Mouse (Mus musculus) C2C12 (cell line): ENCODE results near the gene Bloc1s1. TPM values are rescaled to one million over a fixed set of nuclear protein-coding genes. Genes with fewer than 3 reads are reported as not detected.
A peak's percentile ranks its signal among the peaks of the same experiment; 100 is the strongest.

Source experiments
- H3K27me3 ChIP-seq: one replicate; pipeline ENCODE4 v1.6.1; 2011; ENCODE audit not compliant: control insufficient read depth, insufficient read depth, insufficient read length
- H3K36me3 ChIP-seq: one replicate; pipeline ENCODE4 v1.6.1; 2011; ENCODE audit not compliant: control insufficient read depth, insufficient read depth
- H3K4me3 ChIP-seq: one replicate; pipeline ENCODE4 v1.5.1; 2011; ENCODE audit warnings: mild to moderate bottlenecking, control low read depth; ENCODE audit not compliant: poor library complexity, insufficient read depth, severe bottlenecking
- H3K79me2 ChIP-seq: one replicate; pipeline ENCODE4 v1.6.1; 2011; ENCODE audit not compliant: control insufficient read depth, insufficient read depth
- H3K79me3 ChIP-seq: one replicate; pipeline ENCODE4 v1.6.1; 2011; ENCODE audit warnings: low read depth, control low read depth
- H3ac ChIP-seq: one replicate; pipeline ENCODE3; 2011; ENCODE audit warnings: low read depth; ENCODE audit not compliant: control insufficient read depth, insufficient read length
- CEBPB ChIP-seq: IDR thresholded peaks from one replicate; pipeline ENCODE4 v1.6.1; 2011; ENCODE audit warnings: low read depth, mild to moderate bottlenecking, control low read depth, moderate library complexity
- CTCF ChIP-seq: IDR thresholded peaks from one replicate; pipeline ENCODE4 v1.5.1; 2011; ENCODE audit not compliant: control insufficient read depth, insufficient read depth, insufficient read length
- FOSL1 ChIP-seq: IDR thresholded peaks from one replicate; pipeline ENCODE4 v1.8.0; 2011; ENCODE audit warnings: mild to moderate bottlenecking, low read length; ENCODE audit not compliant: poor library complexity, insufficient read depth, severe bottlenecking
- MAX ChIP-seq: IDR thresholded peaks from one replicate; pipeline ENCODE4 v1.6.1; 2011; ENCODE audit warnings: mild to moderate bottlenecking, control low read depth
- MYOD1 ChIP-seq: IDR thresholded peaks from one replicate; pipeline ENCODE4 v1.6.1; 2011; ENCODE audit warnings: low read depth; ENCODE audit not compliant: control insufficient read depth, insufficient read length
- MYOG ChIP-seq: IDR thresholded peaks from one replicate; pipeline ENCODE4 v1.6.1; 2011; ENCODE audit not compliant: control insufficient read depth, insufficient read length; ENCODE audit errors: extremely low read depth
- USF1 ChIP-seq: IDR thresholded peaks from one replicate; pipeline ENCODE4 v1.6.1; 2011; ENCODE audit warnings: low read depth, mild to moderate bottlenecking, control low read depth, moderate library complexity
- polyA plus RNA-seq: library from polyadenylated mRNA; unstranded; fragments of >200 nt; fragmentation: generic; extraction: Trizol; gene quantifications from one replicate; pipeline ENCODE4 v1.2.1, GENCODE M21; 2012; ENCODE audit warnings: missing spikeins

Gene Bloc1s1
- polyA plus RNA-seq, 1 experiment = 204 TPM

DNA sequence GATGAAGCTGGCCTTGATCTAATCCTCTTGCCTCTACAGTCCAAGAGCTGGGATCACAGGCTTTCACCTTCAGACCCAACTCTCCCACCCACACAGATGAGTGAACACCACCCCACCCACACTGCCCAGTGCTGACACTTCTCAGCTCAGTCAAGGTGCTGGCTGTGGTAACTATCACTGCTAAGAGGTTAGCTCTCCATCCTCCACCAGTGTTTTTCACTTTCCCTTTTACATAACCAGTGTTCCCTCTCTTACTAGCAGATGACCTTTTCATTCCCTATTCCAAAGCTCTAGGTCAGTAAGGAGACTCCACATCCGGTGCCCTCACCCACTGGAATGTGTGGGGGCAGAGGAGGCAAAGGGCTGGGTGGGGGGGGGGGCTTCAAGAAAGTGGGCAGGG, 2.6 kb downstream of the Bloc1s1 start:
- Histone ChIP-seq H3K79me3 (no peaks in the 10 kb centered on the region), H3K27me3 (no peaks in the 10 kb centered on the region), H3K79me2 (peaks cover 30% of the 10 kb centered on the region), H3K36me3 (peaks cover 26% of the 10 kb centered on the region), H3K4me3 (no peak overlapping the region), H3ac (peak overlapping the region; percentile 88)
- TF ChIP-seq CTCF (no peak), MAX (peak; percentile 24)

GRCm38 (mm10) chr10:128920736-128921161, 3.1 kb downstream of the Bloc1s1 start:
- peak overlapping the region; percentile 20 for H3ac ChIP-seq
- TF ChIP-seq USF1 (no peak), MYOG (no peak), CEBPB (no peak), MAX (no peak), CTCF (no peak), FOSL1 (no peak)
- H3K79me3 ChIP-seq = peaks cover 3% of the 10 kb centered on the region
- H3K36me3 ChIP-seq = peaks cover 31% of the 10 kb centered on the region
- H3K27me3 ChIP-seq = no peaks in the 10 kb centered on the region
- no peak overlapping the region for H3K4me3 ChIP-seq
- peaks cover 35% of the 10 kb centered on the region for H3K79me2 ChIP-seq

- TF ChIP-seq MAX (peak; percentile 12), USF1 (no peak)
- Histone ChIP-seq H3K4me3 (no peak overlapping the region), H3K79me3 (peaks cover 9% of the 10 kb centered on the region), H3ac (no peak overlapping the region), H3K36me3 (peaks cover 39% of the 10 kb centered on the region), H3K27me3 (no peaks in the 10 kb centered on the region), H3K79me2 (peaks cover 43% of the 10 kb centered on the region)
Measured at GRCm38 (mm10) chr10:128919966-128920365, 3.9 kb downstream of the Bloc1s1 start.

GRCm38 (mm10) chr10:128919203-128919631, 4.6 kb downstream of the Bloc1s1 start:
- no peak overlapping the region for H3K4me3 ChIP-seq

DNA sequence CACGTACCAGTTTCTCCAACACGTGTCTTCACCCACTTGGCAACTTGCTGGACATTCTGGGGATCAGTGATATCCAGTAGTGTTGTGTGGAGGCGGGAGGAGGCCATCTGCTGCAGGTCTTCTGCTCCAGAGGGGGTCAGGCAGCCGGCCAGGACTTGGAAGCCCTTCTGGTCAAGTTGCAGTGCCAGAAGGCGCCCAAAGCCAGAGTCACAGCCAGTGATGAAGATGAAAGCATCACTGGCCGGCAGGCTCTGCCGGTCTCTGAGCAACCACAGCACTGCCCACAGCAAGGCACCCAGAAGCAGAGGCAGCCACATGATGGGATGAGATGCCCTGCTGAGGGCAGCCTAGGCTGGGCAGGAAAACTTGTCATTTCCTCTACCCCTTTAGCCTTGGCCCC, 5.6 kb downstream of the Bloc1s1 start:
- TF ChIP-seq FOSL1 (no peak), USF1 (peak; percentile 10), MYOG (no peak), CTCF (no peak)
- no peak overlapping the region for H3K4me3 ChIP-seq
- peaks cover 45% of the 10 kb centered on the region for H3K79me2 ChIP-seq
- H3ac ChIP-seq = peak overlapping the region; percentile 0
- peaks cover 26% of the 10 kb centered on the region for H3K79me3 ChIP-seq
- H3K27me3 ChIP-seq = no peaks in the 10 kb centered on the region
- peaks cover 56% of the 10 kb centered on the region for H3K36me3 ChIP-seq

More at GRCm38 (mm10) chr10:128919203-128919631, 4.6 kb downstream of the Bloc1s1 start:
- H3K79me3 ChIP-seq = peaks cover 17% of the 10 kb centered on the region
- H3ac ChIP-seq = peak overlapping the region; percentile 54
- H3K79me2 ChIP-seq = peaks cover 43% of the 10 kb centered on the region
- H3K27me3 ChIP-seq = no peaks in the 10 kb centered on the region
- TF ChIP-seq MAX (no peak), MYOG (no peak), MYOD1 (no peak), FOSL1 (no peak)
- peaks cover 47% of the 10 kb centered on the region for H3K36me3 ChIP-seq

- TF ChIP-seq FOSL1 (no peak), USF1 (no peak), CEBPB (no peak), MAX (no peak), CTCF (no peak), MYOG (no peak), MYOD1 (no peak)
- H3K36me3 ChIP-seq = peaks cover 63% of the 10 kb centered on the region
Measured at GRCm38 (mm10) chr10:128917400-128917799, 6.4 kb downstream of the Bloc1s1 start.

GRCm38 (mm10) chr10:128916665-128917064, 7.2 kb downstream of the Bloc1s1 start:
- Histone ChIP-seq H3K79me2 (peaks cover 60% of the 10 kb centered on the region), H3K4me3 (no peak overlapping the region), H3ac (peak overlapping the region; percentile 13), H3K36me3 (peaks cover 69% of the 10 kb centered on the region), H3K79me3 (peaks cover 39% of the 10 kb centered on the region), H3K27me3 (no peaks in the 10 kb centered on the region)
- TF ChIP-seq MYOG = no peak

More at GRCm38 (mm10) chr10:128917400-128917799, 6.4 kb downstream of the Bloc1s1 start:
- peaks cover 34% of the 10 kb centered on the region for H3K79me3 ChIP-seq
- no peak overlapping the region for H3ac ChIP-seq
- peaks cover 53% of the 10 kb centered on the region for H3K79me2 ChIP-seq
- no peak overlapping the region for H3K4me3 ChIP-seq
- H3K27me3 ChIP-seq = no peaks in the 10 kb centered on the region
